Mouse (Mus musculus) G1E-ER4 (cell line): Measurements from ENCODE around the gene Psmd12. TPM values are rescaled to one million over a fixed set of nuclear protein-coding genes. Genes with fewer than 3 reads are reported as not detected.

Experiments used
- GATA1 ChIP-seq: IDR thresholded peaks from one replicate; pipeline ENCODE4 v1.8.0; 2012; ENCODE audit warnings: low read length, inconsistent platforms
- polyA plus RNA-seq: library from polyadenylated mRNA; stranded (reverse); fragments of >175 nt; gene quantifications from 2 replicates; pipeline ENCODE4 v1.2.3, GENCODE M21; 2012

Gene Psmd12
- polyA plus RNA-seq, 1 experiment = 55.8 TPM

GRCm38 (mm10) chr11:107521153-107521552 lies 41.9 kb downstream of the Psmd12 start:
- TF ChIP-seq GATA1 = no peak

GRCm38 (mm10) chr11:107524966-107525365 lies 45.7 kb downstream of the Psmd12 start:
- no peak for TF ChIP-seq GATA1

GRCm38 (mm10) chr11:107527632-107528031 lies 48.3 kb downstream of the Psmd12 start:
- TF ChIP-seq GATA1 = no peak

- no peak for TF ChIP-seq GATA1
Measured at GRCm38 (mm10) chr11:107529320-107529719, 50.0 kb downstream of the Psmd12 start.

- no peak for TF ChIP-seq GATA1
Measured at GRCm38 (mm10) chr11:107531445-107531844, 52.2 kb downstream of the Psmd12 start.

- no peak for TF ChIP-seq GATA1
Measured at GRCm38 (mm10) chr11:107532271-107532670, 53.0 kb downstream of the Psmd12 start.

- TF ChIP-seq GATA1 = no peak
Measured at GRCm38 (mm10) chr11:107538994-107539393, 59.7 kb downstream of the Psmd12 start.

GRCm38 (mm10) chr11:107540339-107540738 lies 61.1 kb downstream of the Psmd12 start:
- TF ChIP-seq GATA1 = no peak

GRCm38 (mm10) chr11:107545747-107546476 lies 66.6 kb downstream of the Psmd12 start:
- TF ChIP-seq GATA1 = no peak

- TF ChIP-seq GATA1 = no peak
Measured at GRCm38 (mm10) chr11:107546667-107547301, 67.5 kb downstream of the Psmd12 start.

- TF ChIP-seq GATA1 = no peak
Measured at GRCm38 (mm10) chr11:107547351-107548203, 68.3 kb downstream of the Psmd12 start, which contains the start of gene Helz. TSS of gene Helz (plus strand) at chr11:107547930.

- no peak for TF ChIP-seq GATA1
Measured at GRCm38 (mm10) chr11:107548204-107548975, 69.1 kb downstream of the Psmd12 start.

Other genes with a start within 250 kb of the Psmd12 start
- gene Pitpnc1, start 8.8 kb upstream of the Psmd12 start, polyA plus RNA-seq = 14.9 and 15.9 TPM in 2 replicates
- gene Helz, start 68.4 kb downstream of the Psmd12 start, polyA plus RNA-seq = 76.9 and 88.8 TPM in 2 replicates
- not detected in 2 replicates for gene Cacng1, start 237.0 kb downstream of the Psmd12 start, polyA plus RNA-seq